Mouse (Mus musculus) liver, embryonic 12.5 days (tissue): Measurements from ENCODE around the gene Nckap5. TPM values are rescaled to one million over a fixed set of nuclear protein-coding genes. Genes with fewer than 3 reads are reported as not detected.
"Not testable (repeated sequence)": the region's sequence is repeated elsewhere in the genome, so short reads cannot be mapped to it uniquely, and the experiment has no call there.

ENCODE experiments used
- ATAC-seq: fragments of 200-750 bp; cut with Nextera tagmentation; 2 replicates; pipeline ENCODE4 v1.8.0; 2017; ENCODE audit warnings: moderate number of reproducible peaks, mild to moderate bottlenecking, moderate library complexity
- H3K27ac ChIP-seq: fragments of 300-500 bp; sonication (generic); 2 replicates; pipeline ENCODE4 v1.5.1; 2016; ENCODE audit warnings: mild to moderate bottlenecking
- H3K27me3 ChIP-seq: fragments of 300-500 bp; sonication (generic); replicated peaks from 2 replicates; pipeline ENCODE4 v1.6.1; 2016; ENCODE audit warnings: mild to moderate bottlenecking, moderate library complexity
- H3K36me3 ChIP-seq: fragments of 300-500 bp; sonication (generic); 2 replicates; pipeline ENCODE4 v1.6.1; 2016; ENCODE audit warnings: mild to moderate bottlenecking, moderate library complexity
- H3K4me1 ChIP-seq: fragments of 300-500 bp; sonication (generic); 2 replicates; pipeline ENCODE4 v1.6.1; 2016
- H3K4me2 ChIP-seq: fragments of 300-500 bp; sonication (generic); 2 replicates; pipeline ENCODE4 v1.6.1; 2016; ENCODE audit warnings: mild to moderate bottlenecking, moderate library complexity
- H3K4me3 ChIP-seq: fragments of 300-500 bp; sonication (generic); 2 replicates; pipeline ENCODE4 v1.5.1; 2016; ENCODE audit warnings: mild to moderate bottlenecking, moderate library complexity
- H3K9ac ChIP-seq: fragments of 300-500 bp; sonication (generic); 2 replicates; pipeline ENCODE4 v1.6.1; 2016; ENCODE audit warnings: mild to moderate bottlenecking, moderate library complexity
- H3K9me3 ChIP-seq: fragments of 300-500 bp; sonication (generic); replicated peaks from 2 replicates; pipeline ENCODE4 v1.6.1; 2016; ENCODE audit warnings: mild to moderate bottlenecking, moderate library complexity
- WGBS: fragments of 180-500 bp; shearing (Covaris S2); methylation state at CpG from one replicate; pipeline ENCODE4 v1.1.7; 2016; ENCODE audit not compliant: insufficient replicate concordance; 5-methylcytosine and 5-hydroxymethylcytosine counted together
- polyA plus RNA-seq: library from polyadenylated mRNA; unstranded; fragments of >200 nt; fragmentation: Nextera tagmentation; extraction: Ambion mirVana; gene quantifications from 2 replicates; pipeline ENCODE4 v1.2.1, GENCODE M21; 2016

The Nckap5 gene
- polyA plus RNA-seq, 1 experiment from 2014 or later: 0.45 TPM

DNA sequence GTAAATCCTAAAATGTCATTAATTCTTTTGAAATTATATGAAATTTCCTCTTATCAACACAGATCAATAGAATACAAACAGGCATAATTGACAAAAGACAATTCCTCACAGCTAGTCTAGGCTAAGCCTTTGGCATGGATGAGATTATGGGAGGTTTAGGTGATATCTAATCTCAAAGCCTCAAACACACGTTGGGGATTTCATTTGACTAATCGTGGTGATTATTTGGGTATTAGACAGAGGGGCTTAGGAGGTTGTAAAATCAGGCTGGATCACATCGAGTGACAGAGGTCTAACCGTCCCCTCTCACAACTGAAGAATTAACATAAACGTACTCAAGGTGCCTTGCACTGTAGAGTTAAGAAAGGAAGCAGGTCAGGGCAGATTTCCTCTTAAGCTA is 674.8 kb downstream of the Nckap5 start:
- 48% methylated on average over 5 of the region's 5 CpGs for WGBS
- no peaks in the 10 kb centered on the region for H3K9me3 ChIP-seq
- ATAC-seq: no peak
- H3K4me3 ChIP-seq: no peak overlapping the region
- H3K27ac ChIP-seq: no peak overlapping the region
- H3K36me3 ChIP-seq: no peaks in the 10 kb centered on the region
- no peaks in the 10 kb centered on the region for H3K27me3 ChIP-seq
- no peaks in the 10 kb centered on the region for H3K4me1 ChIP-seq
- H3K4me2 ChIP-seq: no peak overlapping the region
- no peak overlapping the region for H3K9ac ChIP-seq

DNA sequence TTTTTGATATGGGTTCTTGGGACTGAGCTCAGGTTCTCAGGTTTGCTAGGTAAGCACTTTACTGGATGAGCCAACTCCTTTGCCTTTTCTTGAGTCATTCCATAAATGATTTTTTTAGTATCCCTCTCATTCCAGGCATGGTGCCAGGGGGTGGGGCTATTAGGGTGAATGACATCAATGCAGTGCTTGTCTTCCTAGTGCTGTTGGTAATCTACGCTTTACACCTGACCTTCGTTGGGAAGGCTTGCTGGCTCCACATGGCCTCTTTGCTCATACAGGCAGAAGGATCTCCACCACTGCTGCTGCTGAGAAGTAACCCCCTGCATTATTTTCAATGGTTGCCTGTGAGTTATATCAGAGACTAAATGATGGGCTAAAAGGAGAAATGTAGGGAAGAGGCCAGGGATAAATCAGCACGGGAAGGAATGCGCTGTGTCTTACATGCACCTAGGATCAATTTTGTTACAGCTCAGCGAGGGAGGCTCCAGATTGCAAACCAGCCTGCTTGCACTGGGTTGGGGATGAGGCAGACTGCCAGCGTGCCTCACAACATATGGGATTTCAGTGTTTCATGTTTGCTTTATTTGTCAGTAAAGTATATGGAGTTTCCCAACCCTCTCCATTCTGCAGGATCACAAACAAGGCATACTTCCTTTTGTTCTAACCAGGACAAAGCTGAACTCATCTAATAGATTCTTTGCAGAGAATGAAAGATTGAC is 676.9 kb downstream of the Nckap5 start:
- 78% methylated on average over 6 of the region's 6 CpGs for WGBS
- no peak overlapping the region for H3K27ac ChIP-seq
- no peaks in the 10 kb centered on the region for H3K9me3 ChIP-seq
- ATAC-seq: no peak
- no peak overlapping the region for H3K4me3 ChIP-seq
- H3K27me3 ChIP-seq: no peaks in the 10 kb centered on the region
- no peak overlapping the region for H3K4me2 ChIP-seq
- H3K4me1 ChIP-seq: no peaks in the 10 kb centered on the region
- no peaks in the 10 kb centered on the region for H3K36me3 ChIP-seq
- no peak overlapping the region for H3K9ac ChIP-seq

DNA sequence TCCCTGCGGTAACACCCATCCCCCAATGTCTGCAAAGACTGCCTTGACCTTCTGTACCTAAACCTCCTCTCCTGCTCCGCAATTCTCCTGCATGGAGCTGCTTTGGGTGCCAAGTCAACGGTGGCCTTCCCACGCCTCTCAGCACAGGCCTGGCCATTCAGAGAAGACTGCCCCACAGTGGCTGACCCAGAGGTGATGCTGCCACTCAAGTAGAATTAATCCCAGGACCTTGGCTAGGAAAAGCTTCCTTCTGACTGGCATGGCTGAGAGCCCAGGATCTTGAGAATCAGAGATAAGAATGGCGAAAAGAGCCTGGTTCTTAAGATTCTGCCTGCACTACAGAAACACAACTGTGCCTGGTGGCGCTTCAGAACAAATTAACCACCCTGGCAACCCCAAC is 678.4 kb downstream of the Nckap5 start:
- Histone ChIP-seq H3K4me2 (no peak overlapping the region), H3K27ac (no peak overlapping the region), H3K27me3 (no peaks in the 10 kb centered on the region), H3K36me3 (no peaks in the 10 kb centered on the region), H3K9ac (no peak overlapping the region), H3K4me1 (no peaks in the 10 kb centered on the region), H3K9me3 (no peaks in the 10 kb centered on the region), H3K4me3 (no peak overlapping the region)
- WGBS: 56% methylated on average over 6 of the region's 6 CpGs
- no peak for ATAC-seq

GRCm38 (mm10) chr1:126149966-126150365 is 680.6 kb downstream of the Nckap5 start:
- no peaks in the 10 kb centered on the region for H3K9me3 ChIP-seq
- no peak overlapping the region for H3K4me3 ChIP-seq
- no peak for ATAC-seq
- no peak overlapping the region for H3K4me2 ChIP-seq
- H3K9ac ChIP-seq: no peak overlapping the region
- H3K27ac ChIP-seq: no peak overlapping the region
- no peaks in the 10 kb centered on the region for H3K27me3 ChIP-seq
- H3K4me1 ChIP-seq: no peaks in the 10 kb centered on the region
- H3K36me3 ChIP-seq: no peaks in the 10 kb centered on the region

GRCm38 (mm10) chr1:126135717-126136116 is 694.9 kb downstream of the Nckap5 start:
- H3K4me2 ChIP-seq: no peak overlapping the region
- ATAC-seq: no peak
- no peaks in the 10 kb centered on the region for H3K4me1 ChIP-seq
- H3K9me3 ChIP-seq: no peaks in the 10 kb centered on the region
- no peak overlapping the region for H3K9ac ChIP-seq
- H3K27me3 ChIP-seq: no peaks in the 10 kb centered on the region
- 73% methylated on average over 3 of the region's 3 CpGs for WGBS
- H3K4me3 ChIP-seq: no peak overlapping the region
- H3K27ac ChIP-seq: no peak overlapping the region
- no peaks in the 10 kb centered on the region for H3K36me3 ChIP-seq

DNA sequence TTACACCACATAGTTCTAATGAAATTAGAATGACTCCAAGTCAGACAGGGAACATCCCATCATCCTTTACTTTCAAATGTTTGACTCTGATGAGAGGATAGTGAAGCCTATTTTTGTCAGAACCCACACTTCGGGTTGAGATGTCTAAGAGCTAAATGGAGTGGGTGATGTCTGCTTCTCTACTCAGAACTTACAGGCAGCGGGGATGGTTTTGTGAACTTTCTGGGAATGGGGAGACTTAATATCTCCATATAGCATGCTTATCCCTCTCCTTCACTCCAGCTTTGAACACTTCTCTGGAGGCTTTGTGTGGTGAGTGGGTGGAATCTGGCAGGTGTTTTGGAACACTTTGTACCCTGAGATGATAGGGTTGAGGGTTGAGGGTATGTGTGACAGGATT is 698.3 kb downstream of the Nckap5 start:
- Histone ChIP-seq H3K9me3 (no peaks in the 10 kb centered on the region), H3K4me1 (no peaks in the 10 kb centered on the region), H3K36me3 (no peaks in the 10 kb centered on the region), H3K9ac (no peak overlapping the region), H3K4me3 (no peak overlapping the region), H3K4me2 (no peak overlapping the region), H3K27ac (no peak overlapping the region), H3K27me3 (no peaks in the 10 kb centered on the region)
- no peak for ATAC-seq
- WGBS: 66% methylated on average over 2 of the region's 2 CpGs

DNA sequence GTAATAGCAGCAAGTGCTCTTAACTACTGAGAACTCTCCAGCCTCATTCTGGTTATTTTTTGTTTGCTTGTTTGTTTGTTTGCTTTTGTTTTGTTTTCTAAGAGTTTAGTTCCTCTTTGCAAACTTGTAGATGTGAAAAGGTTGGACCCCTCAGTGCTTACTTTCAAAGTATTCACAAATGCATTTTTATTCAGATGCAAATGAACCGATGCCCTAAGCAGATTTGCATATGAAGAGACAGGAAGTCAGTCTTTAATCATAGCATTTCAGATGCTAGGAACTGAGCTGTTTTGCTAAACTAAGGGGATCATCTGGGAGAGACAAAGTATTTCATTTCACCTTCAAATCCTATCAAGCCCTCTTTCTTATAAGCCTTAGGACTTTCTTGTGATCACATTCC is 701.5 kb downstream of the Nckap5 start:
- Histone ChIP-seq H3K9ac (no peak overlapping the region), H3K4me3 (no peak overlapping the region), H3K4me1 (no peaks in the 10 kb centered on the region), H3K27ac (no peak overlapping the region), H3K9me3 (no peaks in the 10 kb centered on the region), H3K27me3 (no peaks in the 10 kb centered on the region), H3K36me3 (no peaks in the 10 kb centered on the region), H3K4me2 (no peak overlapping the region)
- 49% methylated on average over 1 of the region's 1 CpGs for WGBS
- no peak for ATAC-seq

- H3K9me3 ChIP-seq: no peaks in the 10 kb centered on the region
- H3K4me2 ChIP-seq: no peak overlapping the region
- WGBS: 67% methylated on average over 5 of the region's 5 CpGs
- H3K27ac ChIP-seq: no peak overlapping the region
- H3K4me1 ChIP-seq: no peaks in the 10 kb centered on the region
- H3K9ac ChIP-seq: no peak overlapping the region
- H3K36me3 ChIP-seq: no peaks in the 10 kb centered on the region
- no peak overlapping the region for H3K4me3 ChIP-seq
- H3K27me3 ChIP-seq: no peaks in the 10 kb centered on the region
- no peak for ATAC-seq
Measured at GRCm38 (mm10) chr1:126123111-126123510, 707.5 kb downstream of the Nckap5 start.

DNA sequence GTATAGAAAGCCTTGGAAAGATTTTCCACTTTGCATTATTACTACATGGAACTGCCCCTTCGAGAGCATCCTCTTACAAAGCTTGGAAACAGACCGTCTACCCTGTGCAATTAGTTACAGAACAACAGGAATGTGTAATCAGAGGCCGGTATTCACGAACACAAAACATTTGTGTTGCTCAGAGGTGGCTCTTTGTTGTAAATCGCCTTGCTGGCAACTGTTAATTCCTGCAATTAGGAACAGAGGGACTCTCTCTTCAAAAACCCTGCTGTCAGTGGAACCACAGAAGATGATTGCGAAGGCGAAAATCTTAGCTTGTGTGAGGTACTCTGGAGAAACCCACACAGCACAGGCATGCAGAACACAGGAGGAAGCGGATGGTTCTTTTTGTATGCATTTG is 710.1 kb downstream of the Nckap5 start:
- Histone ChIP-seq H3K9me3 (no peaks in the 10 kb centered on the region), H3K4me1 (no peaks in the 10 kb centered on the region), H3K4me2 (no peak overlapping the region), H3K4me3 (no peak overlapping the region), H3K36me3 (no peaks in the 10 kb centered on the region), H3K27ac (no peak overlapping the region), H3K27me3 (no peaks in the 10 kb centered on the region), H3K9ac (no peak overlapping the region)
- 61% methylated on average over 8 of the region's 8 CpGs for WGBS
- no peak for ATAC-seq

- Histone ChIP-seq H3K4me3 (no peak overlapping the region), H3K4me1 (no peaks in the 10 kb centered on the region), H3K27me3 (no peaks in the 10 kb centered on the region), H3K36me3 (no peaks in the 10 kb centered on the region), H3K27ac (no peak overlapping the region), H3K9me3 (no peaks in the 10 kb centered on the region), H3K4me2 (no peak overlapping the region), H3K9ac (no peak overlapping the region)
- WGBS: 68% methylated on average over 3 of the region's 3 CpGs
- ATAC-seq: no peak
Measured at GRCm38 (mm10) chr1:126116034-126116433, 714.6 kb downstream of the Nckap5 start.

- Histone ChIP-seq H3K36me3 (no peaks in the 10 kb centered on the region), H3K27ac (no peak overlapping the region), H3K4me3 (no peak overlapping the region), H3K4me2 (no peak overlapping the region), H3K9me3 (no peaks in the 10 kb centered on the region), H3K4me1 (no peaks in the 10 kb centered on the region), H3K27me3 (no peaks in the 10 kb centered on the region), H3K9ac (no peak overlapping the region)
- no peak for ATAC-seq
- WGBS: 67% methylated on average over 3 of the region's 3 CpGs
Measured at GRCm38 (mm10) chr1:126105673-126106256, 724.8 kb downstream of the Nckap5 start.

- no peak overlapping the region for H3K27ac ChIP-seq
- H3K4me2 ChIP-seq: no peak overlapping the region
- H3K9me3 ChIP-seq: no peaks in the 10 kb centered on the region
- no peak for ATAC-seq
- H3K36me3 ChIP-seq: no peaks in the 10 kb centered on the region
- no peak overlapping the region for H3K9ac ChIP-seq
- no peaks in the 10 kb centered on the region for H3K4me1 ChIP-seq
- H3K27me3 ChIP-seq: no peaks in the 10 kb centered on the region
- H3K4me3 ChIP-seq: no peak overlapping the region
- WGBS: 73% methylated on average over 4 of the region's 4 CpGs
Measured at GRCm38 (mm10) chr1:126094346-126094745, 736.3 kb downstream of the Nckap5 start.

DNA sequence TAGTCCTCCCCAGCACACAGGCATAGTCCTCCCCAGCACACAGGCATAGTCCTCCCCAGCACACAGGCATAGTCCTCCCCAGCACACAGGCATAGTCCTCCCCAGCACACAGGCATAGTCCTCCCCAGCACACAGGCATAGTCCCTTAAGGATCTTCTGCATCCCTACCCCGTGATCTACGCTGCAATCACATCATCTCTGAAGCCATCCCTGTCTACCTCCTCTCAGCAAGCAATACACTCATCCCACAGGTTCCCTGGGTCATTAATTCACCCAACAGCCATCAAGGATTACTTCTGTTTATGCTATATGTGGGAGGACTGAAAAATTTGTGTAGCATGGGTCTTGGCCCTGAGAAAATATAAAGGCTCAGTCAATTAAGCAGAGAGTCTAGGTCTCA is 738.6 kb downstream of the Nckap5 start:
- not testable (repeated sequence) for H3K27me3 ChIP-seq, H3K4me3 ChIP-seq, H3K9me3 ChIP-seq, H3K4me1 ChIP-seq, H3K36me3 ChIP-seq, H3K4me2 ChIP-seq, H3K9ac ChIP-seq, H3K27ac ChIP-seq, ATAC-seq
- WGBS: 69% methylated on average over 2 of the region's 2 CpGs
